Mouse (Mus musculus) A20 (cell line): ENCODE measurements around the gene Cdkn2aipnl.
A peak's percentile ranks its signal among the peaks of the same experiment; 100 is the strongest.

Experiments used
- DNase-seq: peaks from one replicate; pipeline ENCODE4 v3.0.0-alpha.2; 2011; ENCODE audit warnings: low read depth, low spot score

Cdkn2aipnl gene

DNA sequence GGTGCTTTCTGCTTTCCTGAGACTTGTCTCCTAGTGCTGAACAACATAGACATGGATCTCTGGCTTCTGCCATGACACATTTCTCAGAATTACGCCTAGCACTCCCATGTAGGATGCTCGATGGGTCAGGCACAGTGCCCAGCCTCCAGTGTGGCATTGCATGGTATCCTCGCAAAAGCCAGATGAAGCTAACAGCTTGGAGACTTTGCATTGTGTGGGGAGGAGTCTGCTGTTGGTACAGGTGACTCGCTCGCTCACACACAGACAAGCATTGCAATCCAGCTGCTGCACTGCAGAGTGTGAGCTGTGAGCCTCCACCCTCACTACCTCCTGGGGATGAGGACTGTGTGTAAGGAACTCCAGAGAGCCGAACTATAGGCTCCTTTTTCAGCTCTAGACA, 21.3 kb upstream of the Cdkn2aipnl start:
- DNase-seq = no peak

DNA sequence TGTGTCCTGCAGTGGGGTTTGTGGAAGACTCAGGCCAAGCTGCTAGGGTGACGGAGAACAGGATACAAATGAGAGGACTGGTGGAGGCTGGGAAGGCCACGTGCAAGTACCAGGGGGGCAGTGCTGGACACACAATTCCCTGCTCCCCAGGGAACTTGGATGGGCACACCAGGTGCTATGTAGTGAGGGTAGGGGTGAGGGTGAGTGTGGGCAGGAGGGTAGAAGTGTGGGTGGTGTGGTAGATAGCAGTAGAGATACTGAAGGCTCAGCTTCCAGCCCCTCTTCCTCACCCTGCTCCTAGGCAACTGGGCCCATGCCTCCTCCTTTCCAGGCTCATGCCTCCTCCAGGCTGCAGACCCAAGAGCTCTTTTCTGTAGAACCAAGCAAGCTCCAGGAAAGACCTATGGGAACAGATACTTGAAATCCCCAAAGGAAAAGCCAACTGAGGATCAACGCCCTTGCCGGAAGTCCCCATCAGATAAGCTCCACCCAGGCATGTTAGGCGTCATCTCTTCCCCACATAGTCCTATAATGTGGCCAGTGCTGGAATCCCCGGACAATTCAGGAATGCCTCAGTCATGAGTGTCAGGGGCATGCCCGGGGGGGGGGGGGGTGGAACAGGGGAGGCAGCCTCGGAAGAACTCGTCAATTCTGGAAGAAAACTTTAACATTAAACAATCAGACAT, 18.2 kb upstream of the Cdkn2aipnl start:
- no peak for DNase-seq

DNA sequence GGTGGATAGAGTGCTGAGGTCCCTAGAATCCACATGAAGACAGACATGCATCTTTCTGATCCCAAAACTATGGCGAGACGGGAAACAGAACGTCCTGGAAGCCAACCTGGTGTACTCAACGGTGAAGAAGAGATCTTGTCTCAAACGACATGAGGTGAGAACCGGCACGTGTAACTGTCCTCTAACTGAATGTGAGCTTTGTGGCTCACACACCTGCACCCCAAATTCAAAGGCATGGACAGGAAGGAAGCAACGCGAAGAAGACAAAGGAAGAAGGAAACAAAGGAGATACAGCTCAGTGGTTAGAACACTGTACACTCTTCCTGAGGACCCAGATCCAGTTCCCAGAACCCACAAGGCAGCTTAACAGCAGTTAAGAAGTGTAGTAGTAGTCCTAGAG, 17.5 kb upstream of the Cdkn2aipnl start:
- DNase-seq = no peak

DNA sequence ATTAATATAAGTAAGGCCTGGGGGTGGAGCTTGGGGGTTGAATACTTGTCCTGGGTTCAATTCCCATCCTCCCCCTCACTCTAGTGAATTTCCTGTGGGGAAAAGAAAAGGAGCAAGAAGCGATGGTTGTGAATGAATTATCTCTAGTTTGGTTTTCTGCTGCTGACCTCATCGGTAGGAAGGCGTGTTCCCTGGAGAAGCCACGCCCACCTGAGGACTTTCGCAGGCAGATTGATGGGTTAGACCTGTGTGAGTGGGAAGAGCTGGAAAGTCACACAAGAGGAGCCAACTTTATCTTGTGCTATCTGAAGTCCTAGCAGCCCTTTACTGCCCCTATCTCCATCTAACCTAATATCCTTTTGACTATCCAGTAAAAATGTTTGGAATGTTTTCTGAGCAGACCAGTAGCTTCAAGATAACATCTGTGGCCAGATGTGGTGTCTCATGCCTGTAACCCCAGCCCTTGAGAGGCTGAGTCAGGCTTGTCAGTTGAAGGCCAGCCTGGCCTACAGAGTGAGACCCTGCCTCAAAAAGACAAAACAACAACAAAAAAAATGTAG, 15.5 kb upstream of the Cdkn2aipnl start:
- DNase-seq = no peak

DNA sequence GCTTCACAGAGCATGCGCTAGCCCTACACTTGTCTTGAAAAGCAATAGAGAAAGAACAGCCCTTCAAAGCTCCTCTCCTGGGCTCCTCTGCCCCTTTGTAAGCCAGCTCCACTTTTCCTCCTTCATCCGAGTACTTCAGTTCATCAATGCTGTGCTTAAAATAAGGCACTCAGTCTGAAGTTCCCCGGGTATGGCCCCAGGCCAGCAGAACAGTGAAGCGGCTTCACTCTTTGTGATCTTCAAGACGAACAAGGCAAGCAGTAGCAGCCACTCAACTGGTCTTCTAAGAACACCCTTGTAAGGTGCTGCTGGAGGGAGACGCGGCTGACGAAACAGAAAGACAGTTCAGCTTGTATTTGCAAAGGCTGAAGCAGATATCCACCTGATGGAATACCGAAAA, 11.3 kb upstream of the Cdkn2aipnl start:
- DNase-seq = no peak

DNA sequence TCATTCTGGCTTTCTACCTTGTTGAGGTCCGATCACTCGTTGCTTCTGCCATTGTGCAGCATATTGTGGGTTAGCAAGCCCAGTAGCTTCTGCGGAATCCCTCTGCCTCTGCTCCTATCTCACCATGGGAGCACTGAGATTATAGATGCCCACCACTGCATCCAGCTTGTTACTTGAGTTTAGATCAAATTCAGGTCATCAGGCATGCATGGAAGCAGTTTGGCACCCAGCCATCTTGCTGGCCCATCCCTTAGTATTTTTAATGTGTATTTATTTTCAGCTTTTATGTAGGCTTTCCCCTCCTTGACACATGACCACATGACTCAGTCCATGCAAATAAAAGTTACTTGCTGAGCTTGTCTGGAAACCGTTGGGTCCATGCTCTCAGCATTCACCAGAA, 9.7 kb upstream of the Cdkn2aipnl start:
- DNase-seq = no peak

DNA sequence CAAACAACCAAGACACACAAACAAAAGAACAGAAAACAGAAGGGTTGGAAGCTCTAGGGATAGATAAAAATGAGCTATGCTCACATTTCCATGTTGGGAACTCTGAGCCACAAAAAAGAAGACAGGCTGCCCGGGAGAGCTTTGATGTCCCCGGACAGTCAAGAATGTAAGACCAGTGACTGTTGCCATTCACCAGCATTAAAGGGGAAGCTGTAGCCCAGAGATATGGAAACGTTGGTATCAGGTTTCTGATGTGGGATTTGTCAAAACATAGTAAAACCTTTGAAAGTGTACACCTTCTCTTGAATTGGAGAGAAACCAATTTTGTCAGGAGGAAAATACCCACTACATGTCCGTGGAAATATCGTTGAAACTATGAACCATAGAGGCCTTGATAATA, 8.0 kb upstream of the Cdkn2aipnl start:
- DNase-seq = no peak

DNA sequence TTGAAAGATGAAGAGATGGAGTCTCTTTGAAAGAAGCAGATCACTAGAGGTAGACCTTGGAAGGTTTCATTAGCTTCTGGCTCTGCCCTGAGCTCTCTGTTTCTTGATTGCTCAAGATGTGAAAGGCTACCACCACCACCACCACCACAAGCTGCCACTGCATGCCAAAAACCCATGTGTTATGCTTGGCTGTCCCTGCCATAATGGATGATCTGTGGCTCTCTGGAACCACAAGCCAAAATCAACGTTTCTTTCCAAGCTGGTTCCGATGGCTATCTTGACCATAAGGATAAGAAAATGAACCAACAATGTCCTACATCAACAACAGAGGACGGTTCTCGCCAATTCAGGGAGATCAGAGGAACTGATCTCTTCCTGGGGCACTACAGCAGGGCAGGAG, 7.4 kb upstream of the Cdkn2aipnl start:
- no peak for DNase-seq

DNA sequence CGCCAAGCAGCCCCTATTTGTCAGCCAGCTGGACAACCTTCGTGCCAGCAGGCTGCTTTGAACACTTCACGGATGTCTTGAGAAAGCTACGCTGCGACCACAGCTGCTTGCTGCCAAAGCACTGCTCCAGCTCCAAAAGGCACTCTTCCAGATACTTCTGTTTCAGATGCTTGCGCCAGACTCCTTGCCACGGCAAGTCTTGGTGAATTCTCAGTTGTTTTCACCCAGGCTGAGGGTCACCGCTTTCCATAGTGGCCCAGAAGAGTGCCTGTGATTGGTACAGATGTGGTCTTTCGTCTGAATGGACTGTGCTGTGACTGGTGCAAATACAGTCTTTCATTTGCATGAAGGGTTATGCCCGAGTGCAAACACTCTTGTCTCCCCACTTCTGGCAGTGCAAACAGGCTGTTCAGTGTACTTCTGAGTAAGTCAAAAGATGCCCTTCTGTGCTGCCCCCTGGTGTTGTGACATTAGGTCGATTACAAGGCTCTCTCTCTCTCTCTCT, 6.4 kb upstream of the Cdkn2aipnl start:
- peak; percentile 62 for DNase-seq

DNA sequence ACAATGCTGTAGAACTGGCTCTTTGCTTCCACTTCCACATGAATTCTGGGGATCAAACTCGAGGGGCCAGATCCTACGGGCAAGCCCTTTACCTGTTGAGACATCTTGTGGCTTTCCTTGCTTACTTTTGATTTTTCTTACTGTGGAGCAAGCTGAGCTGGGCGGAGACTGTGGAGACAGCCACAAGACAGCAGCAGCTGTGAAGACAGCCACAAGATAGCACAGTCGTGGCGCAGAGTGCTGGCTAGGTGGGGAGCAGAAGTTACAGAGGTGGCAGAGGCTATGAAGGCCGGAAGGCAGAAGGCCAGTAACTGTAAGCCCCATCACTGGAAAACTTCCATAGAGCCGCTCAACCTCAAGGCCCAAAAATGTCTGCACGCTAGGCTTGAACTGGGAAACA, 5.7 kb upstream of the Cdkn2aipnl start:
- DNase-seq = no peak

DNA sequence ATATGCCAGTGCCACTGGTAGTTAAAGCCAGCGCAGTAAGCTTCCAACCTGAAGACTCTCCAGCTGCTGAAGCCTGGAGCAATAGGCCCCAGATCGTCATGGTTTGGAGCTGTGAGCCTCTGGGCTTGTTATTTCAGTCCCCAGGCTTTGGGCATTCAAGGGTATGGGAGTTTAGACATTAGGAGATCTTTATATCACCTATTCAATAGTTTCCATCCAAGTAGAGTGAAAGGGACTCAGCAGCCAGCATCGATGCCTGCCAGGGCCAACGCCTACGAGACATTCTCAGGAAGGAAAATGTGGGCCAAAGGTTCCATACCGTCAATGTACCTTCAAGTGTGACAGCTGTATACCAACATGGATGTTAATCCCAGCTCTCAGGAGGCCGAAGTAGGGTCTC, 5.2 kb upstream of the Cdkn2aipnl start:
- DNase-seq = no peak

DNA sequence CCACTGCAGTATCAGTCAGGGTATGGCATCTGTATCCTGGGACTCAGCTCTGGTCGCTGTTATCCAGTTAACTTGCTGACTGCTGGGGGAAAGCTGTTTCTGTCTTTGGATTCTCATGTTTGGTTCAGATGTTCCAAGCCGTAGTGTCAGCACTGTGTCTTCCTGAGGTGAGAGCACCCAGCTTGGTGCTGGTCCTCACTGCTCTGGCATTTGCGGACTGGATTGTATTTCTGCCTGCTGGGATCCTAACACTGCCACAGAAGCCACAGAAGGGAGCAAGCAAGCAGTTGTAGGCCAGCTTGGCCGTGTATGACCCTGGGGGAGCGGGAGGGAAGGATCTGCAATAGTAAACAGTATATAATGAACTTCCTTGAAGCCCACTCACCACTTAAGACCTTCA, 810 bp upstream of the Cdkn2aipnl start:
- DNase-seq = no peak

DNA sequence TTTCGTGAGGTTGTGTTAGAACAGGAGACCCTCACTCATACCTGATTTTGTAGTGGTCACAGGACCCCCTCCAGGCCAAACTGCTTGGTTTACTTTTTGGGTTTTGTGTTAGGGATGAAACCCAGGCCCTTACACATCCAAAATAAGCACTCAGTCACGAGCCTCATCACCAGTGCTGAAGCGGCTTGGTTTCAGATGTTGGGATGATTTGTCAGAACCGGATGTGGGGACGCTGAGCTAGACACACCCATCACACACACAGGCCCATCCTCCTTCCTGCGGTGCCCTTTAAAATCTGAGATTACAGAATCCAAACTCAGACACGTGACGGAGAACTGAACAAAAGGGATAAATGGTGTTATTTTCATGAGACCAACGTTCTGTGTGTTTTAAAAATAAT, 1.4 kb downstream of the Cdkn2aipnl start:
- DNase-seq = no peak

DNA sequence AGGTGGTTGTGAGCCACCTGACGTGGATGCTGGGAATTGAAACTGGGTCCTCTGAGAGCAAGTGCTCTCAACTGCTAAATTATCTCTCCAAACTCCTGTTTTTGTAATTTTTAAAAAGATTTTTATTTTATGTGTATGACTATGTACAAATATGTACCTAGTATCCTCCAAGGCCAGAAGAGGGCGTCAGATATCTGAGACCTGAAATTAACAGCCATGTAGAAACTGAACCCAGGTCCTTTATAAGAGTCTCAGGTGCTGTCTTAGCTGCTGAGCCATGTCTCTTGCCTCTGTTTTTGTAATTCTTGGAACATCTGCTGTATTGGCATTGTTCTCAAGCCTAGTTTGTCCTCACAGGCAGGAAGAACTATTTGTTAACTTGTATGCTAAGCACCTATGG, 2.0 kb downstream of the Cdkn2aipnl start:
- DNase-seq = peak; percentile 35

DNA sequence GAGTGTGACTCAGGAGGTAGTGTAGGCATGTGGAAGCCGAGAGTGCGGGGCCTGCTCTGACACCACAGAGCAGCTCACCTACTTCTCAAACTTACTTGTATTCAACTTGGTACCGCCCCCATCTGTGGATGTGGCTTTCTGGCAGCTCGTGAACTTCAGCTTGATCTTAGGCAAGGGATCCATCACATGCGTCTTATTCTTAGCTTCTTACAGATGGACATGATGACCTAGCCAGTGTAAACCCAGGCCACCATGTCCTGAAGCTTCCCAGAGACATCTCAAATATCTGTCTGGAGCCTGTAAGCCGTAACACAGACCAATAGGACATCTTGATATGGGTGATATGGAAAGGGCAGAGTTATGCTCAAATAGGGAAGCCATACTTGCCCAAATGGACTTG, 4.2 kb downstream of the Cdkn2aipnl start:
- no peak for DNase-seq

DNA sequence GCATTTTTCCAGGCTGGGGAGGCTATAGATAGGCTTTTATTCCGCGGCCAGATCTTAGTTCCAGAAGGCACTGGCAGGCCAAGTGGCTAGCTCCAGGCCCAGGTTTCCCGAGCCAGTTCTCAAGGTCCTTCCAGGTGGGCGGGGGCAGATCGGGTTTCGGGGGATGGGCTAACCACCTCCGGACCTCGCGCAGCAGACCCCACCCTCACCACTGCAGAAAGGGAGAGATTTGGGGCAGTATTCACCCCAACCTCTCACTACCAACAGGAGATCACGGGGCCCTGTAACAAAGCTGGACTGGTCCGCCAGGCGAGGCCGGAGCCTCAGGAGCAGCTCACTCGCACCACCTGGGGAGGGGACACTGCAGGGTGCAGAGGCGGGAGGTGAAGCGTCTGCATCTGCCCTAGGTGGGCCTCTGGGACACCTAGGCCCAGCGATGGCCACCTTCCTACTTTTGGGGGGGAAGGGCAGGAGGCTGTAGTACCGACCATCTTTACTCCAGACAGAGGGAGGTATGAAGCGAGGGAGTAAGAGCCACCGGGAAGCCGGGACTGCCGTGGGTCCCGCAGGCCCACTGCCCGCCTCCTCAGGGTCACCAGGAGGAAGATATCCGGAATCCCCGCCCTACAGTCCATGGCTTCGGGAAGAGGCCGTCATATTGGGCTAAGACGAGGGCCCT, 32.3 kb downstream of the Cdkn2aipnl start:
- no peak for DNase-seq

DNA sequence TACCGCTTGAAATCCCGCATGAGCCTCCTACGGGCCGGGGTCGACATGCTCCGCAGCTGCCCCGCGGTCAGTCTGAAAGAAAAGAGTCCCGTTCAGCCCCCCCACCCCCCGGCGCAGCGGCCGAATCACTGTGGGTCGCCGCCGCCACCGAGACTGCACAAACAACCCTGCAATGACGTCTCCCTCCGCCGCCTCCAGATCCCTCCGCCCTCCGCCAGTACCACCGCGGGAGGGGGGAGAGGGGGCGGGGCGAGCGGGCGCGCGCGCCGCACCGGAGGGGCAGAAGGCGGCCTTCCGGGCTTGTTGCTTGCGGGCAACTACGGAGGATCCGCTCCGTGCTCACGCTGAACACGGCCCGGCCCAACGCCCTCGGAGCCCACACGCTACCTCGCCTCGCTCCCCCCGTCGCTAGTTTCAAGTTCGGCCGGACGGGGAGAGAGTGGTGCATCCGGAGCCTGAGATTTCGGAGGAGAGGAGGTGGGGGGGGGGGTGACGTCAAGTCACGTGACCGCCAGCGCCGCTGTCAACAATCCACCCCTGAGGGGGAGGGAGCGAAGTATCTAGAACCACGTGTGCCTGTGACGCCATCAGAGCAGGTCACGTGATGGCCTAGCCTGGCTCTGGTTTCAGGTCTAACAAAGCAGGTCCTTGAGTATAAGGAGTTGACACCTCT, 33.0 kb downstream of the Cdkn2aipnl start, which contains the start of gene Ube2b:
Ube2b (minus strand) TSS at position 473 of the 673 bp plus-strand sequence.
- peak; percentile 99 for DNase-seq

DNA sequence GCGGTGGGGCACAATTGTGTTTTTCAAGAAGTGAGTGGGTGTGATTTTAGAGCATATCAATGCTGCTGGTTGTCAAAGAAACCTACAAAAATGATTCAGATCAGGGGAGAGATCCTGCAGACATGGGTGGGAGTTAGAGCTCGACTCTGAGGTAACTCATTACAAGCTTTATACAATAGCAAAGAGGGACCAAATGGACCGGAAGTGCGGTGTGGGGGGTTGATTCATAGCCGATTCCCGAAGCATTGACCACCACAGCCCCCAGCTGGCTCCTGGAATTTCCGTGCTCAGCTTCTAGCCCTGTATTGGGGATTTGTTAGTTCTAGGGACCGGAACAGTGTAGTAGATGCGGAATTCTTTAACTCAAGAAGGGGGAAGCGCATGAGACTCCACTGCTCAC, 33.9 kb downstream of the Cdkn2aipnl start:
- DNase-seq = no peak

DNA sequence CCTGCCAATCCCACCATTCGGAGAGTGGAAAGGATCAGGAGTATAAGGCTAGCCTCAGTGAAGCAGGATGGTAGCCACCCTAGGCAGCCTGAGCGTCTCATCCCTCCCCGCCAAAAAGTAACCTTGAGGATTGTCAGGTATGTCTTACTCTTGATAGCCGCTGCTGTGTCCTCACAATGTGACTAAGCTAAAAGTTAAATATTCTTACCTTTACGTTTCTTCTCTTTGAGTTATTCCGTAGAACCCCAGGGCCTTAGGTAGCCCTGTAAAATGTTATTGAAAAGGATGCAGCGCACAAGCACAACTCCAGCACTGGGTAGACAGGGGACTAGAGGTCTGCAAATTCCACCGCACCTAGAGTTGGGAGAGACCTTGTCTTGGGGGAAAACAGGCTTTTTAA, 34.4 kb downstream of the Cdkn2aipnl start:
- DNase-seq = no peak

DNA sequence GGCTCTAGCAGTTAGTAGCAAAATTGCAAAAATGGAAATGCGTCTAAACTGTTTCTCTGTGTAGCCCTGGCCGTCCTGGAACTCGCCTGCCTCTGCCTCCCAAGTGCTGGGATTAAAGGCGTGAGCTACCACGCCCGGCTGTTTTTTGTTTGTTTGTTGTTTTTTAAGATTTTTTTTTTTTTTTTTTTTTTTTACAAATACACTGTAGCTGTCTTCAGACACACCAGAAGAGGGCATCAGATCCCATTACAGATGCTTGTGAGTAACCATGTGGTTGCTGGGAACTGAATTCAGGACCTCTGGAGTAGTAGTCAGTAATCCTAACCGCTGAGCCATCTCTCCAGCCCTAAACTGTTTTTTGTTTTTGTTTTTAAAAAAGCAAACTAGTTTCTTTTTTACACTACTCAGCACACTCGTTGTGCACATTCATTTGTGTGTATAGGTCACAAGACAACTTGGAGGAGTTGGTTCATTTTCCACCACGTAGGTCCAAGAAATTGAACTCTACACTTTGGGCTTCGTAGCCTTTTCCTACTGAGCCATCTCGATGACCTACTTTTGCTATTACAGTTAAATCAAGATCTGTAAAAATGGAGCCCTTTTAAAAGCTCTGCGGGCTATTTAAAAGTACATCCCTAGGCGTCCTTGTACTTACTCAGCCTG, 35.5 kb downstream of the Cdkn2aipnl start:
- peak; percentile 72 for DNase-seq

DNA sequence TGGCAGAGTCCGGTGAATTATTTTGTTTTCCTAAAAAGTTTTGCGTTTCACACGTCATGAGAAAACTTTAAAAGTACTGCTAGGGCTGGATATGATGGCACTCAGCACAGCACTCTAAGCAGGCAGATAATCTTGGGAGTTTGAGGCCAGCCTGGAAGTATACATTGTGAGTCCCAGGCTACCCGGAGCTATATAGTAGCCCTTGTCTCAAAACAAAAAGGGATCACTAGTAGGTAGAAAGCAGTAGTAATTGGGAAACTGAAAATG, 36.0 kb downstream of the Cdkn2aipnl start:
- peak; percentile 86 for DNase-seq
